Mouse (Mus musculus) megakaryocyte, embryonic 14.5 days (primary cell): ENCODE measurements around the gene Etnk2. TPM values are rescaled to one million over a fixed set of nuclear protein-coding genes. Genes with fewer than 3 reads are reported as not detected.

Experiments used
- H3K27me3 ChIP-seq: replicated peaks from 2 replicates; pipeline ENCODE3; 2012; ENCODE audit warnings: inconsistent platforms
- H3K36me3 ChIP-seq: replicated peaks from 2 replicates; pipeline ENCODE3; 2012; ENCODE audit warnings: low read length, inconsistent platforms, mixed read lengths
- H3K4me1 ChIP-seq: 2 replicates; pipeline ENCODE4 v1.6.1; 2012; ENCODE audit warnings: inconsistent platforms
- H3K4me3 ChIP-seq: replicated peaks from 2 replicates; pipeline ENCODE3; 2012; ENCODE audit warnings: moderate library complexity, mild to moderate bottlenecking, inconsistent platforms
- H3K9me3 ChIP-seq: 2 replicates; pipeline ENCODE4 v1.6.1; 2012; ENCODE audit warnings: inconsistent platforms
- FLI1 ChIP-seq: IDR thresholded peaks from 2 replicates; pipeline ENCODE4 v1.6.1; 2012; ENCODE audit warnings: low read length, inconsistent platforms, mixed read lengths
- GATA1 ChIP-seq: IDR thresholded peaks from 3 replicates; pipeline ENCODE4 v1.6.1; 2012; ENCODE audit warnings: mixed read lengths, low read length, inconsistent platforms, borderline replicate concordance
- polyA plus RNA-seq: library from polyadenylated mRNA; stranded (reverse); fragments of >175 nt; gene quantifications from 2 replicates; pipeline ENCODE4 v1.2.3, GENCODE M21; 2012; ENCODE audit warnings: low replicate concordance; ENCODE audit not compliant: insufficient read depth

Gene Etnk2
- polyA plus RNA-seq, 1 experiment: 0.11 TPM

GRCm38 (mm10) chr1:133409786-133410185 is 46.4 kb downstream of the Etnk2 start:
- Histone ChIP-seq H3K36me3 (no peaks in the 10 kb centered on the region), H3K4me3 (no peak overlapping the region), H3K4me1 (peaks cover 7% of the 10 kb centered on the region), H3K9me3 (no peaks in the 10 kb centered on the region), H3K27me3 (peaks cover 53% of the 10 kb centered on the region)
- TF ChIP-seq FLI1 (no peak), GATA1 (no peak)

- Histone ChIP-seq H3K9me3 (no peaks in the 10 kb centered on the region), H3K36me3 (no peaks in the 10 kb centered on the region), H3K4me3 (no peak overlapping the region), H3K27me3 (peaks cover 66% of the 10 kb centered on the region), H3K4me1 (peaks cover 7% of the 10 kb centered on the region)
- TF ChIP-seq FLI1 (no peak), GATA1 (no peak)
Observed at GRCm38 (mm10) chr1:133411506-133412147, 48.3 kb downstream of the Etnk2 start.

- TF ChIP-seq GATA1 (no peak), FLI1 (no peak)
Observed at GRCm38 (mm10) chr1:133412941-133413340, 49.6 kb downstream of the Etnk2 start.

GRCm38 (mm10) chr1:133415086-133415485 is 51.7 kb downstream of the Etnk2 start:
- peaks cover 7% of the 10 kb centered on the region for H3K4me1 ChIP-seq
- H3K4me3 ChIP-seq: no peak overlapping the region
- H3K27me3 ChIP-seq: peaks cover 87% of the 10 kb centered on the region
- TF ChIP-seq GATA1 (no peak), FLI1 (no peak)
- H3K36me3 ChIP-seq: no peaks in the 10 kb centered on the region
- H3K9me3 ChIP-seq: no peaks in the 10 kb centered on the region

More at GRCm38 (mm10) chr1:133412941-133413340, 49.6 kb downstream of the Etnk2 start:
- no peaks in the 10 kb centered on the region for H3K9me3 ChIP-seq
- H3K4me3 ChIP-seq: peak overlapping the region; percentile 33
- H3K27me3 ChIP-seq: peaks cover 79% of the 10 kb centered on the region
- no peaks in the 10 kb centered on the region for H3K36me3 ChIP-seq
- peaks cover 7% of the 10 kb centered on the region for H3K4me1 ChIP-seq

GRCm38 (mm10) chr1:133415505-133415904 is 52.1 kb downstream of the Etnk2 start:
- H3K4me1 ChIP-seq: peaks cover 7% of the 10 kb centered on the region
- no peak for TF ChIP-seq GATA1
- no peak for TF ChIP-seq FLI1
- H3K9me3 ChIP-seq: no peaks in the 10 kb centered on the region
- H3K4me3 ChIP-seq: no peak overlapping the region
- peaks cover 87% of the 10 kb centered on the region for H3K27me3 ChIP-seq
- H3K36me3 ChIP-seq: no peaks in the 10 kb centered on the region

- peaks cover 95% of the 10 kb centered on the region for H3K27me3 ChIP-seq
- no peak overlapping the region for H3K4me3 ChIP-seq
- H3K9me3 ChIP-seq: no peaks in the 10 kb centered on the region
- TF ChIP-seq GATA1: no peak
- TF ChIP-seq FLI1: no peak
- H3K36me3 ChIP-seq: no peaks in the 10 kb centered on the region
- peaks cover 7% of the 10 kb centered on the region for H3K4me1 ChIP-seq
Observed at GRCm38 (mm10) chr1:133416472-133416871, 53.1 kb downstream of the Etnk2 start.

GRCm38 (mm10) chr1:133417113-133417512 is 53.7 kb downstream of the Etnk2 start:
- H3K4me1 ChIP-seq: peaks cover 7% of the 10 kb centered on the region
- no peaks in the 10 kb centered on the region for H3K9me3 ChIP-seq
- H3K4me3 ChIP-seq: no peak overlapping the region
- TF ChIP-seq GATA1 (no peak), FLI1 (no peak)
- H3K27me3 ChIP-seq: peaks cover 95% of the 10 kb centered on the region
- no peaks in the 10 kb centered on the region for H3K36me3 ChIP-seq

- peaks cover 95% of the 10 kb centered on the region for H3K27me3 ChIP-seq
- TF ChIP-seq FLI1 (no peak), GATA1 (no peak)
Observed at GRCm38 (mm10) chr1:133417539-133417938, 54.2 kb downstream of the Etnk2 start.

GRCm38 (mm10) chr1:133418164-133418800 is 54.9 kb downstream of the Etnk2 start:
- no peaks in the 10 kb centered on the region for H3K36me3 ChIP-seq
- H3K4me3 ChIP-seq: peak overlapping the region; percentile 78
- H3K9me3 ChIP-seq: no peaks in the 10 kb centered on the region
- H3K4me1 ChIP-seq: peaks cover 8% of the 10 kb centered on the region
- H3K27me3 ChIP-seq: peaks cover 96% of the 10 kb centered on the region
- TF ChIP-seq GATA1: no peak
- TF ChIP-seq FLI1: no peak

More at GRCm38 (mm10) chr1:133417539-133417938, 54.2 kb downstream of the Etnk2 start:
- no peaks in the 10 kb centered on the region for H3K36me3 ChIP-seq
- no peaks in the 10 kb centered on the region for H3K9me3 ChIP-seq
- peak overlapping the region; percentile 8 for H3K4me3 ChIP-seq
- peaks cover 8% of the 10 kb centered on the region for H3K4me1 ChIP-seq

- TF ChIP-seq GATA1: no peak
- no peak for TF ChIP-seq FLI1
- Histone ChIP-seq H3K36me3 (no peaks in the 10 kb centered on the region), H3K9me3 (no peaks in the 10 kb centered on the region), H3K4me3 (no peak overlapping the region), H3K27me3 (peaks cover 97% of the 10 kb centered on the region), H3K4me1 (peaks cover 17% of the 10 kb centered on the region)
Observed at GRCm38 (mm10) chr1:133419178-133419834, 55.9 kb downstream of the Etnk2 start.
